Mouse (Mus musculus) embryonic facial prominence, embryonic 15.5 days (tissue): ENCODE measurements around the gene Wdr31. TPM values are rescaled to one million over a fixed set of nuclear protein-coding genes. Genes with fewer than 3 reads are reported as not detected.

Experiments
- ATAC-seq: fragments of 200-750 bp; cut with Nextera tagmentation; 2 replicates; pipeline ENCODE4 v1.8.0; 2017; ENCODE audit warnings: low read depth, moderate TSS enrichment; ENCODE audit not compliant: insufficient number of reproducible peaks, low FRiP score, low TSS enrichment
- H3K27ac ChIP-seq: fragments of 300-500 bp; sonication (generic); replicated peaks from 2 replicates; pipeline ENCODE4 v1.5.1; 2015; ENCODE audit warnings: mild to moderate bottlenecking, inconsistent platforms
- H3K27me3 ChIP-seq: fragments of 300-500 bp; sonication (generic); 2 replicates; pipeline ENCODE4 v1.6.1; 2015; ENCODE audit warnings: inconsistent platforms
- H3K36me3 ChIP-seq: fragments of 300-500 bp; sonication (generic); 2 replicates; pipeline ENCODE4 v1.6.1; 2015; ENCODE audit warnings: mild to moderate bottlenecking, inconsistent platforms
- H3K4me1 ChIP-seq: fragments of 300-500 bp; sonication (generic); 2 replicates; pipeline ENCODE4 v1.6.1; 2015; ENCODE audit warnings: inconsistent platforms
- H3K4me2 ChIP-seq: fragments of 300-500 bp; sonication (generic); replicated peaks from 2 replicates; pipeline ENCODE4 v1.6.1; 2015; ENCODE audit warnings: mild to moderate bottlenecking, inconsistent platforms
- H3K4me3 ChIP-seq: fragments of 300-500 bp; sonication (generic); replicated peaks from 2 replicates; pipeline ENCODE4 v1.5.1; 2015; ENCODE audit warnings: mild to moderate bottlenecking, inconsistent platforms
- H3K9ac ChIP-seq: fragments of 300-500 bp; sonication (generic); 2 replicates; pipeline ENCODE4 v1.6.1; 2015; ENCODE audit warnings: inconsistent platforms
- H3K9me3 ChIP-seq: fragments of 300-500 bp; sonication (generic); replicated peaks from 2 replicates; pipeline ENCODE4 v1.6.1; 2016; ENCODE audit warnings: inconsistent platforms
- WGBS: fragments of 180-500 bp; shearing (Covaris S2); methylation state at CpG from one replicate; pipeline ENCODE4 v1.1.7; 2015; 5-methylcytosine and 5-hydroxymethylcytosine counted together
- polyA plus RNA-seq: library from polyadenylated mRNA; unstranded; fragments of >200 nt; fragmentation: Nextera tagmentation; extraction: Ambion mirVana; gene quantifications from 2 replicates; pipeline ENCODE4 v1.2.1, GENCODE M21; 2015

The Wdr31 gene
- polyA plus RNA-seq, 1 experiment from 2014 or later, result 11.2 TPM

DNA sequence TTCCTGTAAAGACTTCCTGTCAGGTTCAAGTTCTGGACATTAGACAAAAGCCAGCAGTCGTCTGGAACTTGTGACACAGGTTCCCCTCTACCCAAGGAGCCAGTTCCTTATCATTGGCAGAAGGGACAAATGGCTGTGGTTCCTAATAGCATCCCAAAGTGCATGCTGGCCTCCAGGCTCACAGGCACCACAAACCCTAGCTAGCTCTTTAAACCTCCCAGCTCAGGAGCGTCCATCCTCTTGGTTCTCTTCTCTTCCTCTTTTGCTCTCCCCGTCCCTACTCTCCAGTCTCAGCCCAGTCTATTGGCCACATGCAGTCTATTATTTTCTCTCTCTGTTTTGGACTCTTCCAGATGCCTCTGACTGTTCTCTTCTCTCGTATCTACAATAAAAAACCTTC lies 30.9 kb downstream of the Wdr31 start:
- H3K4me3 ChIP-seq, result no peak overlapping the region
- no peaks in the 10 kb centered on the region for H3K9me3 ChIP-seq
- no peak overlapping the region for H3K4me2 ChIP-seq
- H3K4me1 ChIP-seq, result no peaks in the 10 kb centered on the region
- 67% methylated on average over 4 of the region's 4 CpGs for WGBS
- H3K27me3 ChIP-seq, result no peaks in the 10 kb centered on the region
- no peak overlapping the region for H3K27ac ChIP-seq
- no peak for ATAC-seq
- H3K9ac ChIP-seq, result no peak overlapping the region
- no peaks in the 10 kb centered on the region for H3K36me3 ChIP-seq

DNA sequence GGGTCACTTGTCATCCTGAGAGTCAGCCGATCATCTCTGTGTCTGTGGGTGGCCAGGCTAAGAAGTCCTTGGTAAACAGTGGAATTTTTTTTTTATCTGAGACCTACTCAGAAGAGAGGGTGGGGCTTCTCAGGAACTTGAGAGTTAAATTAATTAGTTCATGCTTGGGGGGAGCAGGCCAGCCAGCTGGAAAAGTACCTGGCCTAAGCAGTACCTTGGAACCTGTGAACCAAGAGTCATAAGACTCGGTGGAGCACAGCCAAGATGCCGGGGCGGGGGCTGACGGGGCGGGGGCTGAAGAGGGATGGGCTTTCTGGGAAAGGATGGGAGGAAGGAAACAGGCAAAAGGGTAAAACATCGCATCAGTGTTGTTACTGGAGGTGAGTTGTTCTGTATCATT lies 32.8 kb downstream of the Wdr31 start:
- no peaks in the 10 kb centered on the region for H3K27me3 ChIP-seq

DNA sequence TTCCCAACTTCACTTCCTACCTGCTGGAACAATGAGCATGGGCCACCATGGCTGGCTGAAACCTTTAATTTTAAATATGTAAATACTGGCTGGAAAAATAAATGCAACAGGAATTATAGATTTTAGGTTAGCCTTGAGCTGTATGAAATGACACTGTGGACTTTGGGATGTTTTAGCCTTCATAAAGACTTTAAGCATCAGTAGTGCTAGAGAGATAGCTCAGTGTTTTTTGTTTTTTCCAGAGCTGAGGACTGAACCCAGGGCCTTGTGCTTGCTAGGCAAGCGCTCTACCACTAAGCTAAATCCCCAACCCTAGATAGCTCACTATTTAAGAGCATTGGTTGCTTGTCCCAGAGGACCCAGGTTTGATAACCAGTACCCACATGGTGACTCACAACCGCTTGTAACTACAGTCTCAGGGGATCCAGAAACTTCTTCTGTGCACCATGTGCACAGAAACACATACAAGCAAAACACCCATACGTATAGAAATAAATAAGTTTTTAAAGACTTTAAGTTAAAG lies 33.4 kb downstream of the Wdr31 start:
- H3K27me3 ChIP-seq, result no peaks in the 10 kb centered on the region
- ATAC-seq, result no peak
- H3K4me2 ChIP-seq, result no peak overlapping the region
- H3K27ac ChIP-seq, result no peak overlapping the region
- no peaks in the 10 kb centered on the region for H3K9me3 ChIP-seq
- WGBS, result 83% methylated on average over 3 of the region's 3 CpGs
- H3K36me3 ChIP-seq, result no peaks in the 10 kb centered on the region
- no peak overlapping the region for H3K4me3 ChIP-seq
- no peaks in the 10 kb centered on the region for H3K4me1 ChIP-seq
- H3K9ac ChIP-seq, result no peak overlapping the region

More for the DNA sequence above, 32.8 kb downstream of the Wdr31 start:
- WGBS, result 79% methylated on average over 7 of the region's 7 CpGs
- Histone ChIP-seq H3K27ac (no peak overlapping the region), H3K4me2 (no peak overlapping the region), H3K9ac (no peak overlapping the region), H3K36me3 (no peaks in the 10 kb centered on the region), H3K4me1 (no peaks in the 10 kb centered on the region), H3K9me3 (no peaks in the 10 kb centered on the region), H3K4me3 (no peak overlapping the region)
- no peak for ATAC-seq

DNA sequence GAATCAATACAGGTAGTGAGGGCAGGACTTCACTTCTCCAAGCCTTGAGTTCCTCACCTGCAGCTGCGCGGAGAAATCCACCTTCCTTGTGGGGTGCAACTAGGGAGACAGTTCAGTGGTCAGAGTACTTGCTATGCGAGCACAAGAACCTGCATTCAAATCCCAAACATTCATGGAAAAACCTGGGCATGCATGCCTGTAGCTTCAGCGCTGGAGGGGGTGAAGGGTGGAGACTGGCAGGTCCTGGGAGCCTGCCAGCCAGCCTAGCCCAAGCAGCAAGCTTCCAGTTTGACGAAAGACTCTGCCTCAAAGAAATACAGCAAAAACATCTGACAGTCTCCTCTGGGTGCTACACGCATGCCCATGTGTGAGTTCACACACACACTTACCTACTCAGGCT lies 35.6 kb downstream of the Wdr31 start, which contains the start of gene Rnf183:
TSS of gene Rnf183 (minus strand) at position 172 of the 400 bp plus-strand sequence.
- no peaks in the 10 kb centered on the region for H3K9me3 ChIP-seq
- H3K27me3 ChIP-seq, result no peaks in the 10 kb centered on the region
- H3K9ac ChIP-seq, result no peak within 1 kb of the TSS
- H3K36me3 ChIP-seq, result no peaks in the 10 kb centered on the region
- no peak for ATAC-seq
- 78% methylated on average over 6 of the region's 6 CpGs for WGBS
- H3K4me3 ChIP-seq, result no peak within 1 kb of the TSS
- H3K4me1 ChIP-seq, result no peaks in the 10 kb centered on the region
- H3K4me2 ChIP-seq, result no peak within 1 kb of the TSS
- H3K27ac ChIP-seq, result no peak within 1 kb of the TSS

DNA sequence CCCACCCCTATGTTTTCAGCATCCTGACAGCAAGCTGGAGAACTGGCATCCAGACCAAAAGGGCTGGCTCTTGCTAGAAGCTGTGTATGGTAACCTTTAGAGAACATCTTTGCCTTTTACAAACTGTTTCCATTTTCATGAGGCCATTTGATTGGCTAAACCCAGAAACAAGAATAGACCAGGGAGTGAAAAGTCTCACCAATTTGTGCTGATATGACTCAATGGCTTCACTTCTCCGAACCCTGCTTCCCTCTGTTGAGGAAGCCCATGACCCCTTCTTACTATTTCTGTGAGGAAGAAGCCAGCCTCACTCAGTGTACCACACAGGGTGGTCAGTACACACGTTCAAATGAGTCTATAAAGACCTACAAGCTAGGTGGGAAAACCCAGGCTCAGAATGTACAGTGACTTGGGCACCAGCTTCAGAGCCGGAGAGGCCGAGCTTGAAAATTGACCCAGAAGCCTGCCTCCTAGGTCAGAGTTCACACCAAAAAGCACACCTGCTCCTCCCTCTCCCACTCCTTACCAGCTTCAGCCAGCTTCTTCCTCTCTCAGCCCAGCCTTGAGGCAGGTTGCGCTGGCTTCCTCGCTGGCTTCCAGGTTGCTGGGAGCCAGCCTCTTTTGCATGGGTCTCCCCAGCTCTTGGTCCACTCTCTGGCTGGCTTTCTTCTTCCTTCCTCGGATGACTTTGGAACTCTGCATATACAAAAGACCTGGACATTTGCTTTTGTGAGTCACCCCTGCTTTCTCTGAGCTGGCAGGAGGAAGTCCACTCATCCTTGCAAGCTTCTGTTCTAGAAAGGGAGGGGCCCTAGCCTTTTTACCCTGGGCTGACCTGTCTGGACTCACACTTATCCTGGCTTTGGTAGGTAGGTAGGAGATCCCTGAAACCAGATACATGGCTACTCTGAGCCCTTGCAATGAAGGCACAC lies 36.5 kb downstream of the Wdr31 start:
- 72% methylated on average over 7 of the region's 7 CpGs for WGBS
- H3K4me1 ChIP-seq, result no peaks in the 10 kb centered on the region
- H3K27ac ChIP-seq, result no peak overlapping the region
- H3K4me2 ChIP-seq, result no peak overlapping the region
- ATAC-seq, result no peak
- no peak overlapping the region for H3K4me3 ChIP-seq
- H3K9me3 ChIP-seq, result no peaks in the 10 kb centered on the region
- no peaks in the 10 kb centered on the region for H3K27me3 ChIP-seq
- H3K9ac ChIP-seq, result no peak overlapping the region
- H3K36me3 ChIP-seq, result no peaks in the 10 kb centered on the region

DNA sequence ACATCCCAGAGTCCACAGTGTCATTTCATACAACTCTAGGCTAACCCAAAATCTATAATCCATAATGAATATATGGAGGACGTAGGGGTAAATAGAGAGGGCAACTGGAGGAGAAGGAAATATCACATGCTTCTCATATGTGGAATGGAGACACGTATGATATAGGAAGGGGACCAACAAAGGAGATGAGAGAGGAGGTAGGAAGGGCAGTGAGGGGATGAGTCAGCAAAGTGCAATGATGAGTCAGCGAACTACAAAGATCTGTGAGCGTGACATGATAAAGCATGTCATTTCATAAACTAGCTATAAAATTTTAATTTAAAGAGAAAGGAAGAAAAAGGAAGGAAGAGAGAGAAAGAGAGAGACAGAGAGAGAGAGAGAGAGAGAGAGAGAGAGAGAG lies 39.2 kb downstream of the Wdr31 start:
- WGBS, result 79% methylated on average over 4 of the region's 4 CpGs
- no peak overlapping the region for H3K27ac ChIP-seq

DNA sequence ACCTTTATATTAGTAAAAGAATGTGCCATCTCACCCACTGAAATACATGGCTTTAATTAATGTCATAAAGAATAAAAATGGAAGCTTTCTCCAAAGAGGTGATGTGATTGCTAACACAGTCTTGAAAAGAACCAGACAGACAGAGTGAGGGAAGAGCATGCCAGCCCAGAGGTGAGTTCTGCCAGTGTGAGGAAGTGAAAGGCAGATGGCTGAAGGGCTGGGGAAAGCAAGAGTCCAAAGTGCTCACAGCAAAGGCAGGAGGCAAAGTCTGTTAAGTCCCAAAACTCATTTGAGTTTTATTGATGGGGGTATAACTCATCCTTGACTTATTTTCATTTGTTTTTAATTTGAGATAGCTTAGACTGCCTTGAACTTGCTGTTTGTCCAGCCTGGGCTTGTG lies 40.0 kb downstream of the Wdr31 start:
- Histone ChIP-seq H3K9me3 (no peaks in the 10 kb centered on the region), H3K4me2 (no peak overlapping the region), H3K9ac (no peak overlapping the region), H3K4me3 (no peak overlapping the region), H3K4me1 (no peaks in the 10 kb centered on the region), H3K27ac (no peak overlapping the region), H3K36me3 (0 out of 2 replicates have a peak, but pooled peaks cover 8% of the 10 kb centered on the region), H3K27me3 (no peaks in the 10 kb centered on the region)
- no peak for ATAC-seq

More for the DNA sequence above, 39.2 kb downstream of the Wdr31 start:
- H3K4me2 ChIP-seq, result no peak overlapping the region
- no peak overlapping the region for H3K4me3 ChIP-seq
- H3K9ac ChIP-seq, result no peak overlapping the region
- no peaks in the 10 kb centered on the region for H3K4me1 ChIP-seq
- no peaks in the 10 kb centered on the region for H3K9me3 ChIP-seq
- ATAC-seq, result no peak
- no peaks in the 10 kb centered on the region for H3K27me3 ChIP-seq
- H3K36me3 ChIP-seq, result no peaks in the 10 kb centered on the region

DNA sequence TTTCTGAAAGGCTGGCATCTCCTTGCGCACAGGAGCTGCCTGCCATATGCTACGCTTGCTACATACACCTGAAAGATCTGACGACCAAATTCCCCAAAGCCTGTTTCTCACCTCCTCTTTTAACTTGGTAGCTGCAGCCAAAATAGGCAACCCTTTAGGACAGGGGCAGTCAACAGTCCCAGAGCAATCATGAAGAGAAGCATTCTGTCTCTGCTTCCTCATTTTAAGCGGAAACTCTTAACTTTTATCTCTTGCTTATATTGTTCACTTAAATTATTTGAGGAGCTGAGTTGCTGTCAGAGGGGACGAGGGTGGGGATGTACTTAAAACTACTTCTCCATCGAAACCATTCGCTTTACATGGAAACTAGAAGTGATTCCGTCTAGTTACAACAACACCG lies 41.1 kb downstream of the Wdr31 start:
- H3K9ac ChIP-seq, result no peak overlapping the region
- peaks cover 18% of the 10 kb centered on the region for H3K36me3 ChIP-seq
- no peak for ATAC-seq
- H3K27ac ChIP-seq, result no peak overlapping the region
- no peaks in the 10 kb centered on the region for H3K4me1 ChIP-seq
- H3K4me3 ChIP-seq, result no peak overlapping the region
- H3K27me3 ChIP-seq, result no peaks in the 10 kb centered on the region
- 86% methylated on average over 9 of the region's 9 CpGs for WGBS
- no peak overlapping the region for H3K4me2 ChIP-seq
- no peaks in the 10 kb centered on the region for H3K9me3 ChIP-seq

DNA sequence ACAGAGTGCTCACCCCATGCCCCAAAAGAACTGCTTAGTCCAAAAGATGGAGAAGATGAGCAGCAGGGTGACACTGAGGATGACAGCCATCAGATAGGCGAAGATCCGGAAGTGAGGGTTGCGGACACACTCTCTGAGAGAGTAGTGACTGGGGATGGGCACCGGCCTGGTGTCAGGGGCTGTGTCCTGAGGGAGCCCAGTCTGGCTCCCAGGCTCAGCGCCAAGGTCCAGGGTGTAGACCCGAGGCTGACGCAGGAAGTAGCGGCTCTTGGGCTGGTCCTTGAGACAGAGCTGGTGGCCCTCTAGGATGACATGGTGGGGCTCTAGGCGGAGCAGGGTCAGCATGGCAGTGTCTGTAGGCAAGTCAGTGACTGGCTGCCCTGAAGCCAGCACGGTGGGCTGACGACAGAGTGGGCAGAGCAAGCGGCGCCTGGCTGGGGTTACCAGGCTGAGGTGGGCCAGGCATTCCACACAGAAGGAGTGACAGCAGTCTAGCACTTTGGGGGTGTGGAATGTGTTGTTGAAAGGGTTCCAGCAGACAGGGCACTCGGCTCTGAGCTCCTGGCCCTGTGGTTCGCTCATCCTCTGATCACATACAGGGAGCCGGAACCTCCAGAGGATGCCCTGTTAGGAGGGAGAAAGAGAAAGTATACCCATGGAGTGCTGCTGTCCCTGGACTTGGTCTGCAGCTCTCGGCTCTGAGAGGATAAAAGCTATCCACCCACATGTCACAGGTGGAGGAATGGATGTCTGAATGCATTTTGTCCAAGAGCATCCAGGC lies 42.5 kb downstream of the Wdr31 start:
- WGBS, result 72% methylated on average over 17 of the region's 17 CpGs
- Histone ChIP-seq H3K27ac (no peak overlapping the region), H3K9ac (no peak overlapping the region), H3K36me3 (peaks cover 29% of the 10 kb centered on the region), H3K4me2 (no peak overlapping the region), H3K9me3 (no peaks in the 10 kb centered on the region), H3K4me1 (no peaks in the 10 kb centered on the region), H3K27me3 (no peaks in the 10 kb centered on the region), H3K4me3 (no peak overlapping the region)
- no peak for ATAC-seq

DNA sequence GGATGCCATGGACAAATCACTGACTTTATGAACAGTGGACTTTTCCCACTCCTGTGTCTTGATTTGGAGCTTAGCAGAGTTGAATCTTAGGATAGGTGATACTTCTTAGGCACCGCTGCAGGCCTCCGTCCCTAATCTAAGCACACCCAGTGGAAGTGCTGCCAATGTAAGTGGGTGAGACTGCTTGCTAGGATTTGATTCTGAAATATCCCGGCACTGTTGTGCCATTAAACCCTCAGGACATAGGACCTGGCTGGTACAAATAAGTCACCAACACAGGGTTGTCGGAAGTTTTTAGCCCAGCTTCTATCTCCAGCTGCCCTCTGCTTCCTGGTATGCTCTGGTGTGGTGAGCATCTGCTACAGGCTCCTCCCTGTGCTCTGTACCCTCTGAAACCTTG lies 44.8 kb downstream of the Wdr31 start:
- no peaks in the 10 kb centered on the region for H3K27me3 ChIP-seq
- H3K4me1 ChIP-seq, result no peaks in the 10 kb centered on the region
- 89% methylated on average over 4 of the region's 4 CpGs for WGBS
- no peaks in the 10 kb centered on the region for H3K9me3 ChIP-seq
- H3K27ac ChIP-seq, result no peak overlapping the region
- no peak for ATAC-seq
- H3K4me2 ChIP-seq, result no peak overlapping the region
- H3K4me3 ChIP-seq, result no peak overlapping the region
- H3K36me3 ChIP-seq, result peaks cover 52% of the 10 kb centered on the region
- H3K9ac ChIP-seq, result no peak overlapping the region

DNA sequence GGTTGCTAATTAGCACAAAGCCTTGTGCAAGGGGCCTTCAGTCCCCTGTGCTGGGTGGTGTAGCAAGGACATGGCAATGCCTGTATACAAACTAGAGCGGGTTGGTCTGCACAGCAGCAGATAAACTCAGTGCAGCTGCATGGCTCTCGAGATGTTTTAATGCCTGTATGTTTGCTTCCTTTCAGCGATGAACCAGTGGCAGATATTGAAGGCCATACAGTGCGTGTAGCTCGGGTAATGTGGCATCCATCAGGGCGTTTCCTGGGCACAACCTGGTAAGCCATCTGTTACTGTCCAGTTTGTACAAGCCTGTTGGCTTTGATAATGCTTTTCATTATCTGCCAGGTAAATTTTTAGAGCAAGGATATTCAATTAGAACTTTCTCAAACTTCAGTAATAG lies 51.6 kb downstream of the Wdr31 start:
- H3K27me3 ChIP-seq, result no peaks in the 10 kb centered on the region
- no peak overlapping the region for H3K27ac ChIP-seq
- H3K36me3 ChIP-seq, result peaks cover 100% of the 10 kb centered on the region
- 95% methylated on average over 6 of the region's 6 CpGs for WGBS
- H3K9ac ChIP-seq, result no peak overlapping the region
- H3K4me2 ChIP-seq, result no peak overlapping the region
- H3K4me3 ChIP-seq, result no peak overlapping the region
- H3K9me3 ChIP-seq, result no peaks in the 10 kb centered on the region
- no peaks in the 10 kb centered on the region for H3K4me1 ChIP-seq
- ATAC-seq, result no peak
